Mouse (Mus musculus) G1E (cell line): ENCODE measurements around the gene Erf. TPM values are rescaled to one million over a fixed set of nuclear protein-coding genes. Genes with fewer than 3 reads are reported as not detected.

Experiments
- ATAC-seq: 2 replicates; pipeline ENCODE4 v1.8.0; 2016; ENCODE audit warnings: mild to moderate bottlenecking; ENCODE audit not compliant: insufficient number of reproducible peaks, poor library complexity, low FRiP score, severe bottlenecking; ENCODE audit errors: extremely low read depth
- DNase-seq: peaks from one replicate; pipeline ENCODE4 v3.0.0; 2012; ENCODE audit warnings: low spot score
- H3K27me3 ChIP-seq: 2 replicates; pipeline ENCODE4 v1.6.1; 2012; ENCODE audit warnings: mild to moderate bottlenecking, low read length, inconsistent platforms; ENCODE audit not compliant: insufficient read depth
- H3K36me3 ChIP-seq: replicated peaks from 2 replicates; pipeline ENCODE3; 2012; ENCODE audit warnings: mild to moderate bottlenecking, inconsistent platforms
- H3K4me1 ChIP-seq: 2 replicates; pipeline ENCODE4 v1.6.1; 2012; ENCODE audit warnings: low read depth, low read length, inconsistent platforms, mixed read lengths; ENCODE audit not compliant: insufficient read depth
- H3K4me3 ChIP-seq: 2 replicates; pipeline ENCODE4 v1.5.1; 2012; ENCODE audit warnings: low read depth, mild to moderate bottlenecking, inconsistent platforms, low read length, moderate library complexity, mixed read lengths
- H3K9me3 ChIP-seq: replicated peaks from 2 replicates; pipeline ENCODE4 v1.6.1; 2012; ENCODE audit warnings: inconsistent platforms
- CTCF ChIP-seq: IDR thresholded peaks from 2 replicates; pipeline ENCODE4 v1.5.1; 2012; ENCODE audit warnings: low read depth, low read length, inconsistent platforms, mixed read lengths
- GATA1 ChIP-seq: IDR thresholded peaks from 2 replicates; pipeline ENCODE4 v1.6.1; 2012; ENCODE audit warnings: borderline replicate concordance, low read length, inconsistent platforms, mixed read lengths
- GATA2 ChIP-seq: IDR thresholded peaks from 2 replicates; pipeline ENCODE4 v1.6.1; 2012; ENCODE audit warnings: low read depth, low read length, inconsistent platforms, borderline replicate concordance
- POLR2AphosphoS5 ChIP-seq: IDR thresholded peaks from 2 replicates; pipeline ENCODE4 v1.6.1; 2012; ENCODE audit warnings: low read depth, low read length, inconsistent platforms; ENCODE audit not compliant: insufficient replicate concordance
- TAL1 ChIP-seq: conservative IDR thresholded peaks from 2 replicates; pipeline ENCODE4 v1.6.1; 2012; ENCODE audit warnings: low read depth, low read length, inconsistent platforms, mixed read lengths
- polyA plus RNA-seq: library from polyadenylated mRNA; stranded (reverse); fragments of >175 nt; gene quantifications from 2 replicates; pipeline ENCODE4 v1.2.3, GENCODE M21; 2012
- total RNA-seq, 2 experiments: library from RNA; stranded (forward) in 1 of 2; stranded (reverse) in 1 of 2; fragments of 200-1000 nt in 1 of 2; fragments of >200 nt in 1 of 2; fragmentation: Nextera tagmentation in 1 of 2; gene quantifications; 2 replicates each; pipeline ENCODE4 v1.2.3; 2014 to 2017

The Erf gene
- total and polyA plus RNA-seq, 3 experiments: 6.9 to 97.7 (median 31.5) TPM

- ATAC-seq (no peak), DNase-seq (no peak)
- no peak for TF ChIP-seq CTCF
- TF ChIP-seq TAL1: no peak
- TF ChIP-seq GATA2: no peak
- no peak for TF ChIP-seq POLR2AphosphoS5
- TF ChIP-seq GATA1: no peak
- Histone ChIP-seq H3K27me3 (no peaks in the 10 kb centered on the region), H3K9me3 (no peaks in the 10 kb centered on the region), H3K4me3 (no peak overlapping the region), H3K4me1 (peaks cover 49% of the 10 kb centered on the region), H3K36me3 (peaks cover 48% of the 10 kb centered on the region)
These were observed 9.5 kb downstream of the Erf start for GRCm38 (mm10) chr7:25241062-25241461.

- Histone ChIP-seq H3K27me3 (no peaks in the 10 kb centered on the region), H3K36me3 (peaks cover 48% of the 10 kb centered on the region), H3K4me3 (no peak overlapping the region), H3K9me3 (no peaks in the 10 kb centered on the region), H3K4me1 (peaks cover 48% of the 10 kb centered on the region)
- no peak for ATAC-seq
- no peak for TF ChIP-seq GATA1
- no peak for TF ChIP-seq POLR2AphosphoS5
- TF ChIP-seq TAL1: no peak
- TF ChIP-seq GATA2: no peak
- no peak for TF ChIP-seq CTCF
- DNase-seq: no peak
These were observed 9.9 kb downstream of the Erf start for GRCm38 (mm10) chr7:25240631-25241030.

GRCm38 (mm10) chr7:25238829-25239623 lies 11.5 kb downstream of the Erf start:
- H3K36me3 ChIP-seq: peaks cover 48% of the 10 kb centered on the region
- TF ChIP-seq TAL1: no peak
- no peak for TF ChIP-seq GATA2
- no peak for TF ChIP-seq POLR2AphosphoS5
- no peak for TF ChIP-seq CTCF
- TF ChIP-seq GATA1: no peak
- peak overlapping the region; percentile 82 for H3K4me3 ChIP-seq
- no peaks in the 10 kb centered on the region for H3K27me3 ChIP-seq
- peak; percentile 42 for ATAC-seq
- no peaks in the 10 kb centered on the region for H3K9me3 ChIP-seq
- DNase-seq: peak; percentile 66
- H3K4me1 ChIP-seq: peaks cover 45% of the 10 kb centered on the region

- peak; percentile 70 for ATAC-seq
- DNase-seq: peak; percentile 67
- Histone ChIP-seq H3K4me3 (peak overlapping the region; percentile 82), H3K36me3 (peaks cover 52% of the 10 kb centered on the region), H3K9me3 (no peaks in the 10 kb centered on the region), H3K27me3 (no peaks in the 10 kb centered on the region), H3K4me1 (peaks cover 54% of the 10 kb centered on the region)
- peak; percentile 56 for TF ChIP-seq TAL1
- TF ChIP-seq POLR2AphosphoS5: peak; percentile 20; the same call in 1 of the 2 replicates
- no peak for TF ChIP-seq CTCF
These were observed 12.4 kb downstream of the Erf start for GRCm38 (mm10) chr7:25238015-25238706.

- peak; percentile 84 for DNase-seq
These were observed 13.1 kb downstream of the Erf start, which contains the start of gene Gsk3a for GRCm38 (mm10) chr7:25237249-25238014. Gene Gsk3a (minus strand): TSS chr7:25237851.

GRCm38 (mm10) chr7:25235526-25235925 lies 15.0 kb downstream of the Erf start:
- Histone ChIP-seq H3K4me1 (peaks cover 69% of the 10 kb centered on the region), H3K4me3 (no peak overlapping the region; the same call in 1 of the 2 replicates)

More at GRCm38 (mm10) chr7:25237249-25238014, 13.1 kb downstream of the Erf start, which contains the start of gene Gsk3a:
- peak within 1 kb of the TSS; percentile 82 for H3K4me3 ChIP-seq
- H3K27me3 ChIP-seq: no peaks in the 10 kb centered on the region
- H3K36me3 ChIP-seq: peaks cover 52% of the 10 kb centered on the region
- peaks cover 56% of the 10 kb centered on the region for H3K4me1 ChIP-seq
- no peaks in the 10 kb centered on the region for H3K9me3 ChIP-seq
- TF ChIP-seq GATA1: no peak
- no peak for TF ChIP-seq TAL1
- TF ChIP-seq GATA2: no peak
- TF ChIP-seq POLR2AphosphoS5: no peak
- TF ChIP-seq CTCF: no peak
- peak; percentile 56 for ATAC-seq

More at GRCm38 (mm10) chr7:25235526-25235925, 15.0 kb downstream of the Erf start:
- ATAC-seq (no peak), DNase-seq (no peak)
- H3K27me3 ChIP-seq: no peaks in the 10 kb centered on the region
- H3K9me3 ChIP-seq: no peaks in the 10 kb centered on the region
- TF ChIP-seq TAL1 (no peak), CTCF (no peak), POLR2AphosphoS5 (no peak), GATA1 (no peak), GATA2 (no peak)
- H3K36me3 ChIP-seq: peaks cover 60% of the 10 kb centered on the region
